Mouse (Mus musculus) embryo, embryonic 10 days (tissue): ENCODE measurements at regions not wholly inside any gene's neighbourhood (a gene's known extent, or its start where the extent isn't known, plus 50 kb on each side); places are given as distances from the start of the nearest gene placed in this dataset.

ENCODE experiments used
- DNase-seq: peaks from one replicate; pipeline ENCODE4 v3.0.0-alpha.2; 2015; ENCODE audit warnings: low spot score

GRCm38 (mm10) chr13:115425610-115426562, 324.1 kb upstream of the Itga1 start:
- DNase-seq: no peak

- DNase-seq: no peak
Measured at GRCm38 (mm10) chr13:115423761-115424160, 322.0 kb upstream of the Itga1 start.

DNA sequence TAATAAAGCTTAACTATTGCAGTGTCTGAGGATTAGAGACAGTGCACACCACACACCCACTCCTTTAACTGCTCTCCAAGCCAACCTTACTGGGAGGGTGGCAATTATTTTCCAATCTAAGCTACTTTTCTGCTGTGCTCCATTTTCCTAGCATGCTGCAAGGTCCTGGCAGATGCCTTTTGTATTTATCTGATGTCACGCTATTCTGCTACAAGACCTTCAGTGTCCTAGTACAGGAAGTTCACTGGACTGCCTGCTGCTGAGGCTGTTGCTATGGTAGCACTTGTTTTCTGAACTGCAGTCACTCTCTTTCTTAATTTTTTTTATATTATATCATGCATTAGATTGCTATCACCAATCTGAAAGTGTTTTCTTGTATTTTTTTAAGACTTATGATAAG, 319.7 kb upstream of the Itga1 start:
- peak; percentile 21 for DNase-seq

DNA sequence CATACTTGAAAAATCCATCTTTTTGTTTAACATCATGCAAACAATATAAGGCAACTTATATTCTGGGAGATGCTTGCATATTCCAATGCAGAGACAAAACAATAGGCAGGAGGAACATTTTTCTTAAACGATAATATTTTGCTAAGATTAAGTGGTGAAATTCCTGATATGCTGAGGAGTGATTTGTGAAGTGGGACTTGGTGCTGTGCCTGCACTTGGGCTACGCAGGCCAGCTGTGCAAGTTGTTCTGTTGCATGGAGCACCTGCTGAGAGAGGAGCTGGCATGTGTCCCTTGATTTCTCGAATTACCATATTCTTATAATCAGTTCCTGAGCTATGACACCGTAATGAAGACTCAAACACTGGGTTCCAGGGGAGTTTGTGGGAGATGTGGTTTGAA, 316.1 kb upstream of the Itga1 start:
- DNase-seq: no peak

GRCm38 (mm10) chr13:115413721-115414531, 312.2 kb upstream of the Itga1 start:
- DNase-seq: no peak

GRCm38 (mm10) chr13:115405916-115406315, 304.2 kb upstream of the Itga1 start:
- no peak for DNase-seq

DNA sequence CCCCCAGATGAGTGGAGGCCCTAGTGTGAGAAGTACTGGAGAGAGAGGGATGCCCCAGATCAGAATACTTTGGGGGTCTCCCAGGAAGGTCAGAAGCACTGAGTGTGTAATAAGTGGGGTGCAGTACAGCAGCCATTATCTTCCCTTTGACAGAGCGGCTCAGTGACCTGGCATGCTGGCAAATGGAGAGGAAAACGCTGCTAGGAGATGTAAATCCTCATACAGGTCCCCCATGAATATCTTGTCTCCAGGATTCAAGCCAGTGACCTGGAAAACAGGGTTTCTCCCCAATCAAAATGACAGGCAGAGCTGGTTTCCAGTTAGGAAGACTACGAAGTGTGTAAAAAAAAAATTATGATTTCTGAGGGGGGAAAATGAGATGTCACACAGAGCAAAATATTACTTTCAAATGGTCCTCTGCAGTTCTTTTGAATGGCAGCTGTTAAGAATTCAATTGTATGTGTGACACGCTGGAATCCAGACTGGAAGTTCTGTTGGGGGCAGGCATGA, 299.0 kb upstream of the Itga1 start:
- no peak for DNase-seq

GRCm38 (mm10) chr13:115379682-115380081, 277.9 kb upstream of the Itga1 start:
- DNase-seq: no peak

GRCm38 (mm10) chr13:115376180-115376880, 274.6 kb upstream of the Itga1 start:
- DNase-seq: no peak

GRCm38 (mm10) chr13:115361457-115361856, 259.7 kb upstream of the Itga1 start:
- no peak for DNase-seq

GRCm38 (mm10) chr13:115347022-115347398, 245.2 kb upstream of the Itga1 start:
- DNase-seq: no peak

DNA sequence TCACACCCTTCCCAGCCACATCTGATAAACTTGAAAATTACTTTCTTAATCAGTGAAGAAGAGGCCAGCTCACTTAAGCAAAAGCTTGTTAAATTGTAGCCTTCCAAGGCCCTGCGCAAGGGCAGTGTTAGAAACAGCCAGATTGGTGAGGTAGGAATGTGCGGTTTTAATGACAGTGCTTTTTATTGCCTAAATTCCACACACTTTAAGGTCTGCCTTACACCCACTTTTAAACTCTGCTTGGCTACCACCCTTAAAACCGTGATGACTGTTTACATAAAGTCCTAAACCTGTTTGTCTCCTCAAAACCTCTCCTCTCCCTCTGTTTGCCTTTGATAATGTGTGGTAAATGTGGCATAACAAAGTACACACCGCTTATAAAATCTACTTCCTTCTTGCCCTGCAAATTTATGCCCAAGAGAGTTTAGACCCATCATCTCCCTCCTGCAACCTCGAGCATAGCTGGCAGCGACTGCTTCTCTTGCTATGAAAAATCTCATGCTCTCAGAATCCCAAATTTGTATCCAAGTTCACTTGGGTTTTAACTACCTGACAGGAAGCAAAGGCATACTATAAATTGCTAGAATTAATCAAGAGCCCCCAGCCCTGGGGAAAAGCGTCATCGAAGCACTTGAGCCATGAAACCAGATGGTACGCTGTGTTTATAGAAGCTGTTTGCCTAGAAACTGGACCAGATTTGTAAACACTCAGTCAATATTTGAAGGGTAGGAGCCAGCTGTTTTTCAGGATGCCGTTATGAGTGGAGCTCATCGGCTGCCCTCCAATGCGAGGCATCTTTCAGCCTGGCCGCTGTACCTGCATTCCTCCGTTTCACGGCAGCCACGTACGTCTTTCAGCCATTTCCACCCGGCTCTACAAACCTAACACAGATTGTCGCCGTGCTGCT, 244.6 kb upstream of the Itga1 start:
- DNase-seq: peak; percentile 6

DNA sequence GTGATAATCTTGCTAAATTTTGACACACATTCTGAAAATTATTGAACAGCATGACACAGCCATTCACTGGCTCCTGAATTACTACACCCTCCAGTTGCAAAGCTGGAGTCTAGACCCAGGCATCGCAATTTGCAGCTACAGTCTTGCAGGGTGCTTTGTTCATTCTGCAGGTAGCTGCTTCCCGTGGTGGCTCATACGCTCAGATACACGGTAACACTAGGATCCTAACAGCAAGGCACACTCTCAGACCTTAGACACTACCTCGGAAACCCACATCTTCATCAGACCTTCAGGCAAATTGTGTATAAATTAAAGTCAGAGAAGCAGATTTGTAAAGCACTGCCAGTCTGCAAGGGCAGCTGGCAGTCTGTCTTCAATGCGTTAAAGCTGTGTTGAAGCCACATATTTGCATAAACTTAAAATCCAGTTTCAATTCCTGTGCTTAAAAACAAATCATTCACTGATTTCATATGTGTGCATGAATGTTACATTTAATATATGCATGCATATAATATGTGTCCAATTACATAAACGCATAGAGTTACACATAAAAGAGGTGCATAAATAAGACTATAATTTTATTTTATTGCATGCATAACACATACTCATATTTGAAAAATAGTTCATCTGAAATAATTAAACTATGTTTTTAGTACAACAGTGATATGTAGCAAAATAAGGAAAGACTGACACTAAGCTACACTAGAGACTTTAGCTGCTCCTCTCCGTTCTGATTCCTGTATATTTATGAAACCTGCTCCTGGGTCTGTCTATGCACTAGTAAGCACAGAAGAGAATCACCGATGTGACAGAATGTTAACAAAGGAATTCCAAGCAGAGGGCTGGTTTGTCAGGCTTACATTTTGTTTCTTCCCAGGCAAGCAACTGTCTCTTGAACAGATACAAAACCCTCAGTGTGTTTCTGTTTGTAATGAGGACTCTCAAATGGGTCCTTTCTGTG, 227.5 kb upstream of the Itga1 start:
- DNase-seq: no peak

DNA sequence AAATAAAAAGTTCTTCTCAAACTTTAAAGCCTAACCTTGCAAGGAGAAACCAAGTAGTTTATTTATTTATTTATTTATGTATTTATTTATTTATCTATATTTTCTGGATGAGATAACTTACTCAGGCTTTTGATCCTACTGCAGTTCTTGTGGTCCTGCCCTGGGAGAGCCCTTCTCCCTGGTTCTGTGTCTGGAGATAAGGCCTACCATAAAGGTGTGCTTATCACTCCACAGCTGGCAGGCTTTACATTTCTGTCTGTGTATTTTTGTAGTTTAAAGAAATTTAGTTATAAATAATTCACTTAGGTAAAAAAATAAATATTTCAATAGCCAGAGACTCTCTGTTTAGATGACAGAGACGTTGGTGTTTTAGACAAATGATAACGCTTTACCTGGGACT, 224.5 kb upstream of the Itga1 start:
- no peak for DNase-seq

DNA sequence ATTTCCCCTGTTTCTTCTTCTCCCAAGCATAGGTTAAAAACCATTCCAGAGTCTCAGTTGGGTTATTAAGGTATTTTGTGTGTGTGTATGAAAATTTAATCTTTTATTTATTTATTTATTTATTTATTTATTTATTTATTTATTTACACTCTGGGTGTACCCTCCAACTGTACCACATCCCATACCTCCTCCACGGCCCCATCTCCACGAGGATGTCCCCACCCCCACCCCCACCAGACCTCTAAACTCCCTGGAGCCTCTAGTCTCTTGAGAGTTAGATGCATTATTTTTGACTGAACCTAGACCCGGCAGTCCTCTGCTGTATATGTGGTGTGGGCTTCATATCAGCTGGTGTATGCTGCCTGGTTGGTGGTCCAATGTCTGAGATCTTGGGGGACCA, 214.9 kb upstream of the Itga1 start:
- DNase-seq: no peak

- no peak for DNase-seq
Measured at GRCm38 (mm10) chr13:115308586-115308985, 206.8 kb upstream of the Itga1 start.

GRCm38 (mm10) chr13:115287371-115287770, 185.6 kb upstream of the Itga1 start:
- peak; percentile 73 for DNase-seq

GRCm38 (mm10) chr13:115266164-115266563, 164.4 kb upstream of the Itga1 start:
- DNase-seq: no peak

- no peak for DNase-seq
Measured at GRCm38 (mm10) chr13:115257345-115257744, 155.6 kb upstream of the Itga1 start.

DNA sequence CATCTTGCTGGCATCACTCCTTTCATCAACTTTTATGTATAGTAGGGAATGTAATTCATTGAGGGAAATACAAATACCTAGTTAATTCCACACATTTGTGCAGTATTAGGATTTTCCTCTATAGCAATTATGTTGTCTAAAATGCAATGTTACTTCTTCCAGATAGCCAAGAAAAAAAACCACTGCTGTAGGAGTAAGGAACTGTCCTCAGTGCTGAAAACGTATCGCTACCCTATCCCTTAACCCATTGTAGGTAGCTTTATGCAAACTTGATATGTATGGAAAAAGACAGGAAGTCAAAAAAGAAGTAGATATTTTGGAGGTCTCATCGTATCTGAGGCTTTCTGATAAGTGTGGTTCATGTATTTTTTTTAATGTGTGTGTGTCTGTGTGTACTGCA, 150.8 kb upstream of the Itga1 start:
- DNase-seq: peak; percentile 28
